Comparison of ENCODE assay signal across 24 mouse cellular contexts in the genomic region with DNA sequence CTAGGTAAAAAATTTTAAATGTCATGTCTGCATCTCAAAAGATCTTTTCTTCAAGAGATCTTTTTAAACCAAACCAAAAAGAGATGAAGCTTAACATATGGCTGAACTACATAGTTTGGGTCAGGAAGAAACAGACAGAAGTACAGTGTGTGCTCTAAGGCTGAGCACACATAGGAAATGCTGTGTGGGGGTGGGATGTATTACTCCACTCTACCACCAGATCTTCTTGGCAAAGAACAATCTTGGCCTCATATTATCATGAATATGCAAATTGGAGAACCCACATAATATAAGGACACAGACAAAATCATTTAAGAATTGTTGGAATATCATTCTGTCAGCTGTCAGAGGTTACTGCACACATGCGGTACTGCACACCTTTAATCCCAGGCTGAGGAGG. TPM values are rescaled to one million over a fixed set of nuclear protein-coding genes. Genes with fewer than 3 reads are reported as not detected.
DNase-seq lines count a peak whose midpoint lies in the region; ATAC-seq lines count a peak whose summit lies in the region.
"Had no signal": no experiment of that assay in that cellular context is flagged by ENCODE, and none has a peak within 500 bp of the region (broad histone marks: within the 10 kb centered on the region; RNA-seq: fewer than 3 reads in every experiment).

No protein-coding gene starts in this region.

- H3K9me3 ChIP-seq in forebrain, embryonic 14.5 days (replicated peaks; ENCODE audit: control insufficient read depth, low read length), result no peaks in the 10 kb centered on the region
- H3K9me3 ChIP-seq in forebrain, embryonic 12.5 days, result no peaks in the 10 kb centered on the region
- no peaks in the 10 kb centered on the region for H3K9me3 ChIP-seq in midbrain, embryonic 11.5 days (ENCODE audit: control insufficient read depth, low read length)
- H3K9me3 ChIP-seq: embryonic facial prominence, embryonic 10.5 days; forebrain, embryonic 15.5 days; G1E; heart, embryonic 15.5 days; hindbrain, embryonic 10.5 days; intestine, embryonic 15.5 days had no signal

- no peak overlapping the region for H3K4me2 ChIP-seq in forebrain, embryonic 14.5 days (ENCODE audit: low read length)
- no peak overlapping the region for H3K4me2 ChIP-seq in forebrain, embryonic 12.5 days
- no peak overlapping the region for H3K4me2 ChIP-seq in midbrain, embryonic 11.5 days
- H3K4me2 ChIP-seq: forebrain, embryonic 15.5 days; heart, embryonic 11.5 days; heart, embryonic 15.5 days; hindbrain, embryonic 14.5 days; intestine, embryonic 15.5 days had no signal

- H3K27me3 ChIP-seq in forebrain, embryonic 14.5 days (replicated peaks; ENCODE audit: control insufficient read depth, insufficient read depth, low read length), result no peaks in the 10 kb centered on the region
- H3K27me3 ChIP-seq in forebrain, embryonic 12.5 days, result no peaks in the 10 kb centered on the region
- no peaks in the 10 kb centered on the region for H3K27me3 ChIP-seq in midbrain, embryonic 11.5 days (ENCODE audit: control insufficient read depth, insufficient read depth, low read length)
- H3K27me3 ChIP-seq: forebrain, embryonic 15.5 days; heart, embryonic 15.5 days; intestine, embryonic 15.5 days had no signal

- H3K36me3 ChIP-seq in forebrain, embryonic 14.5 days (ENCODE audit: control insufficient read depth, insufficient read depth, low read length), result peaks cover 3% of the 10 kb centered on the region; the same call in 1 of the 2 replicates
- H3K36me3 ChIP-seq in forebrain, embryonic 12.5 days (replicated peaks), result 0 out of 2 replicates have a peak, but pooled peaks cover under 1% of the 10 kb centered on the region
- no peaks in the 10 kb centered on the region for H3K36me3 ChIP-seq in midbrain, embryonic 11.5 days (ENCODE audit: control insufficient read depth, insufficient read depth, low read length)
- H3K36me3 ChIP-seq: forebrain, embryonic 15.5 days; G1E; heart, embryonic 15.5 days; intestine, embryonic 15.5 days had no signal

- 86% methylated on average over 1 of the region's 1 CpGs for WGBS in forebrain, embryonic 14.5 days
- WGBS in forebrain, embryonic 12.5 days, result 100% methylated on average over 1 of the region's 1 CpGs
- WGBS in midbrain, embryonic 11.5 days, result 97% methylated on average over 1 of the region's 1 CpGs

- no peaks in the 10 kb centered on the region for H3K4me1 ChIP-seq in forebrain, embryonic 14.5 days (ENCODE audit: control insufficient read depth, insufficient read depth, low read length)
- H3K4me1 ChIP-seq in forebrain, embryonic 12.5 days, result no peaks in the 10 kb centered on the region
- H3K4me1 ChIP-seq in midbrain, embryonic 11.5 days (ENCODE audit: control insufficient read depth, insufficient read depth, low read length), result no peaks in the 10 kb centered on the region
- H3K4me1 ChIP-seq: embryonic facial prominence, embryonic 10.5 days; forebrain, embryonic 15.5 days; heart, embryonic 15.5 days; hindbrain, embryonic 10.5 days; intestine, embryonic 15.5 days had no signal

- H3K4me3 ChIP-seq in forebrain, embryonic 14.5 days (ENCODE audit: low read depth, low read length), result no peak overlapping the region
- H3K4me3 ChIP-seq in forebrain, embryonic 12.5 days (replicated peaks), result no peak overlapping the region
- H3K4me3 ChIP-seq in midbrain, embryonic 11.5 days (ENCODE audit: low read depth, low read length), result no peak overlapping the region
- H3K4me3 ChIP-seq: embryonic facial prominence, embryonic 10.5 days; forebrain, embryonic 15.5 days; heart, adult 2 months; heart, embryonic 15.5 days; hindbrain, embryonic 10.5 days; intestine, embryonic 15.5 days had no signal

- H3K9ac ChIP-seq in forebrain, embryonic 14.5 days (ENCODE audit: low read length), result no peak overlapping the region
- no peak overlapping the region for H3K9ac ChIP-seq in forebrain, embryonic 12.5 days
- H3K9ac ChIP-seq in midbrain, embryonic 11.5 days (ENCODE audit: low read length), result no peak overlapping the region
- H3K9ac ChIP-seq: forebrain, embryonic 15.5 days; heart, embryonic 15.5 days; hindbrain, embryonic 14.5 days; intestine, embryonic 15.5 days had no signal

- peak; percentile 17 for DNase-seq in forebrain, embryonic 14.5 days (ENCODE audit: low spot score)
- DNase-seq in layer of hippocampus, adult 18-20 months (ENCODE audit: low spot score in 2 of 2), result peak; percentile 35 to 66
- no peak for DNase-seq in layer of hippocampus, adult 8-10 months (ENCODE audit: low spot score in 2 of 2)
- peak; percentile 50 for DNase-seq in right cerebral cortex, adult 18-20 months
- no peak for DNase-seq in right cerebral cortex, postnatal 14 days
- no peak for DNase-seq in midbrain, embryonic 11.5 days (ENCODE audit: low spot score, missing footprints)
- DNase-seq: adrenal gland, postnatal 10 days; B cell, adult 2 months; cerebellum, adult 2 months; cerebellum, postnatal 10 days; gastrocnemius, postnatal 36 days; heart, adult 2 months; heart, postnatal 14 days had no signal

- ATAC-seq in forebrain, embryonic 14.5 days, result no peak
- ATAC-seq in forebrain, embryonic 12.5 days (ENCODE audit: low FRiP score), result no peak
- no peak for ATAC-seq in midbrain, embryonic 11.5 days (ENCODE audit: low FRiP score)
- ATAC-seq: CD4-positive, CD25-positive, alpha-beta regulatory T cell, adult 4 months; forebrain, embryonic 15.5 days; intestine, embryonic 15.5 days had no signal

- no peak overlapping the region for H3K27ac ChIP-seq in forebrain, embryonic 14.5 days (ENCODE audit: low read depth, low read length)
- no peak overlapping the region for H3K27ac ChIP-seq in forebrain, embryonic 12.5 days
- H3K27ac ChIP-seq in midbrain, embryonic 11.5 days (ENCODE audit: low read depth, low read length), result no peak overlapping the region
- H3K27ac ChIP-seq: embryonic facial prominence, embryonic 10.5 days; forebrain, embryonic 15.5 days; heart, adult 2 months; heart, embryonic 15.5 days; hindbrain, embryonic 10.5 days; hindbrain, embryonic 14.5 days; intestine, embryonic 15.5 days had no signal

RNA-seq across cellular contexts. Expression of gene Rad51c, which starts 19.1 kb away (rescaled TPM):
- 4.5 and 8.1 TPM in 2 replicates for polyA plus RNA-seq in forebrain, embryonic 14.5 days (2014; fragmentation: Nextera tagmentation; extraction: Ambion mirVana)
- polyA plus RNA-seq in forebrain, embryonic 12.5 days (2016; fragmentation: Nextera tagmentation; extraction: Ambion mirVana), result 11.8 and 12.1 TPM in 2 replicates
- 1 to 10 TPM; 4.5 to 4.6 TPM for total RNA-seq in layer of hippocampus, adult 18-20 months (2021)
- total RNA-seq in layer of hippocampus, adult 8-10 months (2022), result 1 to 10 TPM; 3.0 to 6.7 (median 3.6) TPM
- polyA plus RNA-seq in midbrain, embryonic 11.5 days (2014; fragmentation: Nextera tagmentation; extraction: Ambion mirVana), result 13.6 and 15.7 TPM in 2 replicates

RNA-seq across cellular contexts. Expression of gene Tex14, which starts 19.2 kb away (rescaled TPM):
- 0.21 and 0.24 TPM in 2 replicates for polyA plus RNA-seq in forebrain, embryonic 14.5 days (2014; fragmentation: Nextera tagmentation; extraction: Ambion mirVana)
- 0.35 and 0.42 TPM in 2 replicates for polyA plus RNA-seq in forebrain, embryonic 12.5 days (2016; fragmentation: Nextera tagmentation; extraction: Ambion mirVana)
- under 1 TPM; 0.15 to 0.23 TPM for total RNA-seq in layer of hippocampus, adult 18-20 months (2021)
- 1 to 10 TPM in 1 of 4 experiments, under 1 TPM in 3; 0.08 to 1.2 (median 0.53) TPM for total RNA-seq in layer of hippocampus, adult 8-10 months (2022)
- polyA plus RNA-seq in midbrain, embryonic 11.5 days (2014; fragmentation: Nextera tagmentation; extraction: Ambion mirVana), result 0.21 and 0.30 TPM in 2 replicates
- total RNA-seq: gastrocnemius, adult 8-10 months; gastrocnemius, postnatal 36 days had no signal
- polyA plus RNA-seq: embryonic facial prominence, embryonic 10.5 days; forebrain, embryonic 15.5 days; G1E; hindbrain, embryonic 10.5 days had no signal

RNA-seq across cellular contexts. Expression of gene Ppm1e, which starts 26.9 kb away (rescaled TPM):
- polyA plus RNA-seq in forebrain, embryonic 14.5 days (2014; fragmentation: Nextera tagmentation; extraction: Ambion mirVana), result 22.3 and 25.1 TPM in 2 replicates
- polyA plus RNA-seq in forebrain, embryonic 12.5 days (2016; fragmentation: Nextera tagmentation; extraction: Ambion mirVana), result 18.4 and 20.5 TPM in 2 replicates
- total RNA-seq in layer of hippocampus, adult 18-20 months (2021), result 100 to 1,000 TPM; 239 to 249 TPM
- 100 to 1,000 TPM; 211 to 248 (median 227) TPM for total RNA-seq in layer of hippocampus, adult 8-10 months (2022)
- 12.4 and 16.5 TPM in 2 replicates for polyA plus RNA-seq in midbrain, embryonic 11.5 days (2014; fragmentation: Nextera tagmentation; extraction: Ambion mirVana)
- polyA plus RNA-seq: G1E had no signal

Comparison
In these comparisons a context has a peak if more than half of its experiments do, and no peak if none do; other contexts are left out.
1. DNase-seq: peak in forebrain, embryonic 14.5 days (single experiment), layer of hippocampus, adult 18-20 months (2 of 2) and right cerebral cortex, adult 18-20 months (single experiment); none in layer of hippocampus, adult 8-10 months (0 of 2), right cerebral cortex, postnatal 14 days (single experiment) and midbrain, embryonic 11.5 days (single experiment).